Mouse (Mus musculus): ENCODE data around the gene AL731706.1. TPM values are rescaled to one million over a fixed set of nuclear protein-coding genes. Genes with fewer than 3 reads are reported as not detected.
"Not testable (repeated sequence)": the region's sequence is repeated elsewhere in the genome, so short reads cannot be mapped to it uniquely, and the experiment has no call there.

Gene AL731706.1
- 10 to 100 TPM; 11.2 to 18.2 TPM for total RNA-seq (2021)

- intact Hi-C loops (cut with DNase I): no loop called here
- DNase-seq (ENCODE audit: extremely low spot score in 1 of 2, low spot score in 2 of 2): peak; percentile 99
Measured at GRCm38 (mm10) chr2:136891068-136891950, at the start of gene AL731706.1, which contains the start of the genes Slx4ip and Mkks. AL731706.1 (minus strand) TSS chr2:136891389. Slx4ip (plus strand) TSS chr2:136891218. Mkks (minus strand) TSS chr2:136891389.

- intact Hi-C loops (cut with DNase I): no loop called here
- DNase-seq (ENCODE audit: extremely low spot score in 1 of 2, low spot score in 2 of 2): no peak
Measured at GRCm38 (mm10) chr2:136938249-136938648, 47.1 kb upstream of the AL731706.1 start.

- intact Hi-C loops (cut with DNase I): no loop called here
- no peak for DNase-seq (ENCODE audit: extremely low spot score in 1 of 2, low spot score in 2 of 2)
Measured at GRCm38 (mm10) chr2:136936391-136937288, 45.5 kb upstream of the AL731706.1 start.

GRCm38 (mm10) chr2:136921003-136921408 lies 29.8 kb upstream of the AL731706.1 start:
- intact Hi-C loops (cut with DNase I): no loop called here
- DNase-seq (ENCODE audit: extremely low spot score in 1 of 2, low spot score in 2 of 2): peak in 1 of 2 experiments; percentile 22

- intact Hi-C loops (cut with DNase I): no loop called here
- no peak for DNase-seq (ENCODE audit: extremely low spot score in 1 of 2, low spot score in 2 of 2)
Measured at GRCm38 (mm10) chr2:136920257-136920993, 29.2 kb upstream of the AL731706.1 start.

GRCm38 (mm10) chr2:136919433-136919832 lies 28.2 kb upstream of the AL731706.1 start:
- DNase-seq (ENCODE audit: extremely low spot score in 1 of 2, low spot score in 2 of 2): no peak
- intact Hi-C loops (cut with DNase I): loop anchor here (5.0 to 10.0 kb wide), 2 partner anchors 165 to 1023 kb away; no protein-coding TSS in a partner anchor

GRCm38 (mm10) chr2:136914334-136914902 lies 23.2 kb upstream of the AL731706.1 start:
- no peak for DNase-seq (ENCODE audit: extremely low spot score in 1 of 2, low spot score in 2 of 2)
- intact Hi-C loops (cut with DNase I): loop anchor here (2.0 to 10.0 kb wide), 2 partner anchors 170 to 818 kb away; no protein-coding TSS in a partner anchor

- no peak for DNase-seq (ENCODE audit: extremely low spot score in 1 of 2, low spot score in 2 of 2)
- intact Hi-C loops (cut with DNase I): loop anchor here (10.0 kb wide), 1 partner anchor 172 kb away; no protein-coding TSS in a partner anchor
Measured at GRCm38 (mm10) chr2:136913021-136913420, 21.8 kb upstream of the AL731706.1 start.

GRCm38 (mm10) chr2:136911958-136912411 lies 20.8 kb upstream of the AL731706.1 start:
- no peak for DNase-seq (ENCODE audit: extremely low spot score in 1 of 2, low spot score in 2 of 2)
- intact Hi-C loops (cut with DNase I): loop anchor here (10.0 kb wide), 1 partner anchor 173 kb away; no protein-coding TSS in a partner anchor

- DNase-seq (ENCODE audit: extremely low spot score in 1 of 2, low spot score in 2 of 2): no peak
- intact Hi-C loops (cut with DNase I): no loop called here
Measured at GRCm38 (mm10) chr2:136909298-136909697, 18.1 kb upstream of the AL731706.1 start.

GRCm38 (mm10) chr2:136908596-136908995 lies 17.4 kb upstream of the AL731706.1 start:
- no peak for DNase-seq (ENCODE audit: extremely low spot score in 1 of 2, low spot score in 2 of 2)
- intact Hi-C loops (cut with DNase I): no loop called here

GRCm38 (mm10) chr2:136896131-136896530 lies 4.9 kb upstream of the AL731706.1 start:
- intact Hi-C loops (cut with DNase I): no loop called here
- DNase-seq (ENCODE audit: extremely low spot score in 1 of 2, low spot score in 2 of 2): no peak

- DNase-seq (ENCODE audit: extremely low spot score in 1 of 2, low spot score in 2 of 2): no peak
- intact Hi-C loops (cut with DNase I): no loop called here
Measured at GRCm38 (mm10) chr2:136894494-136894893, 3.3 kb upstream of the AL731706.1 start.

GRCm38 (mm10) chr2:136891951-136892371 lies 772 bp upstream of the AL731706.1 start:
- intact Hi-C loops (cut with DNase I): no loop called here

GRCm38 (mm10) chr2:136890716-136891067 lies 497 bp downstream of the AL731706.1 start:
- DNase-seq (ENCODE audit: extremely low spot score in 1 of 2, low spot score in 2 of 2); intact Hi-C loops (cut with DNase I): not testable (repeated sequence)

More at GRCm38 (mm10) chr2:136891951-136892371, 772 bp upstream of the AL731706.1 start:
- peak; percentile 95 to 99 for DNase-seq (ENCODE audit: extremely low spot score in 1 of 2, low spot score in 2 of 2)

- intact Hi-C loops (cut with DNase I): loop anchor here (2.0 to 5.0 kb wide), 2 partner anchors 175 to 402 kb away; partner anchors contain the start of gene Snap25
- DNase-seq (ENCODE audit: extremely low spot score in 1 of 2, low spot score in 2 of 2): peak in 1 of 2 experiments; percentile 47
Measured at GRCm38 (mm10) chr2:136886846-136887245, 4.3 kb downstream of the AL731706.1 start.

- intact Hi-C loops (cut with DNase I): loop anchor here (5.0 kb wide), 1 partner anchor 173 kb away; the partner anchor contains the start of gene Snap25
Measured at GRCm38 (mm10) chr2:136885579-136885978, 5.6 kb downstream of the AL731706.1 start, which contains the start of gene AL731706.2. AL731706.2 (minus strand) TSS chr2:136885679.

More at GRCm38 (mm10) chr2:136885579-136885978, 5.6 kb downstream of the AL731706.1 start, which contains the start of gene AL731706.2:
- no peak for DNase-seq (ENCODE audit: extremely low spot score in 1 of 2, low spot score in 2 of 2)

Measured in left cerebral cortex, postnatal 10 days (tissue).